Mouse (Mus musculus) liver, embryonic 15.5 days (tissue): ENCODE results near the gene Cerkl. TPM values are rescaled to one million over a fixed set of nuclear protein-coding genes. Genes with fewer than 3 reads are reported as not detected.

Experiments used
- ATAC-seq: fragments of 200-750 bp; cut with Nextera tagmentation; 2 replicates; pipeline ENCODE4 v1.8.0; 2017; ENCODE audit warnings: moderate number of reproducible peaks, mild to moderate bottlenecking, moderate library complexity; ENCODE audit not compliant: insufficient read depth
- H3K27ac ChIP-seq: fragments of 300-500 bp; sonication (generic); replicated peaks from 2 replicates; pipeline ENCODE4 v1.5.1; 2015; ENCODE audit warnings: mild to moderate bottlenecking, inconsistent platforms
- H3K27me3 ChIP-seq: fragments of 300-500 bp; sonication (generic); 2 replicates; pipeline ENCODE4 v1.6.1; 2015; ENCODE audit warnings: mild to moderate bottlenecking, inconsistent platforms
- H3K36me3 ChIP-seq: fragments of 300-500 bp; sonication (generic); replicated peaks from 2 replicates; pipeline ENCODE4 v1.6.1; 2015; ENCODE audit warnings: moderate library complexity, mild to moderate bottlenecking, inconsistent platforms
- H3K4me1 ChIP-seq: fragments of 300-500 bp; sonication (generic); replicated peaks from 2 replicates; pipeline ENCODE4 v1.6.1; 2015; ENCODE audit warnings: inconsistent platforms
- H3K4me2 ChIP-seq: fragments of 300-500 bp; sonication (generic); 2 replicates; pipeline ENCODE4 v1.6.1; 2015; ENCODE audit warnings: moderate library complexity, mild to moderate bottlenecking, inconsistent platforms
- H3K4me3 ChIP-seq: fragments of 300-500 bp; sonication (generic); replicated peaks from 2 replicates; pipeline ENCODE4 v1.5.1; 2015; ENCODE audit warnings: mild to moderate bottlenecking, inconsistent platforms
- H3K9ac ChIP-seq: fragments of 300-500 bp; sonication (generic); 2 replicates; pipeline ENCODE4 v1.6.1; 2015; ENCODE audit warnings: moderate library complexity, mild to moderate bottlenecking, inconsistent platforms
- H3K9me3 ChIP-seq: fragments of 300-500 bp; sonication (generic); replicated peaks from 2 replicates; pipeline ENCODE4 v1.6.1; 2016; ENCODE audit warnings: inconsistent platforms
- WGBS: fragments of 180-500 bp; shearing (Covaris S2); methylation state at CpG from one replicate; pipeline ENCODE4 v1.1.7; 2015; ENCODE audit warnings: mixed read lengths; ENCODE audit not compliant: insufficient replicate concordance; 5-methylcytosine and 5-hydroxymethylcytosine counted together
- polyA plus RNA-seq: library from polyadenylated mRNA; unstranded; fragments of >200 nt; fragmentation: Nextera tagmentation; extraction: Ambion mirVana; gene quantifications from 2 replicates; pipeline ENCODE4 v1.2.1, GENCODE M21; 2015

Cerkl gene
- 4.3 and 4.8 TPM in 2 replicates for polyA plus RNA-seq

- Histone ChIP-seq H3K4me3 (peak within 1 kb of the TSS; percentile 8; the same call in 1 of the 2 replicates), H3K4me2 (peak within 1 kb of the TSS; percentile 47), H3K36me3 (no peaks in the 10 kb centered on the region), H3K4me1 (no peaks in the 10 kb centered on the region), H3K27me3 (peaks cover 73% of the 10 kb centered on the region), H3K9me3 (no peaks in the 10 kb centered on the region), H3K9ac (no peak within 1 kb of the TSS), H3K27ac (no peak within 1 kb of the TSS)
- 3% methylated on average over 41 of the region's 42 CpGs for WGBS
- no peak for ATAC-seq
Observed at GRCm38 (mm10) chr2:79456575-79457349, at the start of gene Cerkl, which contains the start of gene Neurod1. Gene Cerkl (minus strand): TSS chr2:79456785. Gene Neurod1 (minus strand): TSS chr2:79456751.

GRCm38 (mm10) chr2:79498990-79499755, 42.6 kb upstream of the Cerkl start:
- 21% methylated on average over 10 of the region's 10 CpGs for WGBS
- no peaks in the 10 kb centered on the region for H3K4me1 ChIP-seq
- H3K4me3 ChIP-seq, result no peak overlapping the region
- H3K36me3 ChIP-seq, result no peaks in the 10 kb centered on the region
- no peaks in the 10 kb centered on the region for H3K9me3 ChIP-seq
- H3K27ac ChIP-seq, result no peak overlapping the region
- ATAC-seq, result no peak
- H3K4me2 ChIP-seq, result no peak overlapping the region
- no peak overlapping the region for H3K9ac ChIP-seq
- H3K27me3 ChIP-seq, result no peaks in the 10 kb centered on the region; the same call in 1 of the 2 replicates

GRCm38 (mm10) chr2:79485127-79485526, 28.5 kb upstream of the Cerkl start:
- Histone ChIP-seq H3K9me3 (no peaks in the 10 kb centered on the region), H3K4me3 (no peak overlapping the region), H3K9ac (no peak overlapping the region), H3K27me3 (no peaks in the 10 kb centered on the region), H3K36me3 (no peaks in the 10 kb centered on the region), H3K27ac (no peak overlapping the region), H3K4me1 (no peaks in the 10 kb centered on the region), H3K4me2 (no peak overlapping the region)
- 65% methylated on average over 3 of the region's 3 CpGs for whole genome bisulfite sequencing
- ATAC-seq, result no peak

GRCm38 (mm10) chr2:79482511-79482910, 25.9 kb upstream of the Cerkl start:
- Histone ChIP-seq H3K4me2 (no peak overlapping the region), H3K27me3 (no peaks in the 10 kb centered on the region), H3K9ac (no peak overlapping the region), H3K36me3 (no peaks in the 10 kb centered on the region), H3K4me3 (no peak overlapping the region), H3K4me1 (no peaks in the 10 kb centered on the region), H3K27ac (no peak overlapping the region), H3K9me3 (no peaks in the 10 kb centered on the region)
- no peak for ATAC-seq
- WGBS, result 64% methylated on average over 2 of the region's 2 CpGs

- H3K27ac ChIP-seq, result no peak overlapping the region
- H3K4me1 ChIP-seq, result no peaks in the 10 kb centered on the region
- peaks cover 37% of the 10 kb centered on the region for H3K27me3 ChIP-seq
- ATAC-seq, result no peak
- no peak overlapping the region for H3K9ac ChIP-seq
- H3K4me3 ChIP-seq, result no peak overlapping the region
- 65% methylated on average over 4 of the region's 4 CpGs for WGBS
- H3K9me3 ChIP-seq, result no peaks in the 10 kb centered on the region
- H3K4me2 ChIP-seq, result no peak overlapping the region
- no peaks in the 10 kb centered on the region for H3K36me3 ChIP-seq
Observed at GRCm38 (mm10) chr2:79462411-79462810, 5.8 kb upstream of the Cerkl start.

- Histone ChIP-seq H3K36me3 (no peaks in the 10 kb centered on the region), H3K4me3 (no peak overlapping the region), H3K9me3 (no peaks in the 10 kb centered on the region), H3K27me3 (peaks cover 42% of the 10 kb centered on the region), H3K27ac (no peak overlapping the region), H3K4me2 (no peak overlapping the region), H3K4me1 (no peaks in the 10 kb centered on the region), H3K9ac (no peak overlapping the region)
- no peak for ATAC-seq
- WGBS, result 60% methylated on average over 2 of the region's 2 CpGs
Observed at GRCm38 (mm10) chr2:79461861-79462260, 5.3 kb upstream of the Cerkl start.

GRCm38 (mm10) chr2:79460586-79460985, 4.0 kb upstream of the Cerkl start:
- Histone ChIP-seq H3K27me3 (peaks cover 55% of the 10 kb centered on the region), H3K27ac (no peak overlapping the region)

GRCm38 (mm10) chr2:79460107-79460506, 3.5 kb upstream of the Cerkl start:
- no peaks in the 10 kb centered on the region for H3K4me1 ChIP-seq
- H3K27me3 ChIP-seq, result peaks cover 60% of the 10 kb centered on the region
- H3K4me3 ChIP-seq, result no peak overlapping the region
- no peak overlapping the region for H3K27ac ChIP-seq
- no peaks in the 10 kb centered on the region for H3K36me3 ChIP-seq
- no peak for ATAC-seq
- no peak overlapping the region for H3K4me2 ChIP-seq
- WGBS, result 9% methylated on average over 14 of the region's 14 CpGs
- no peaks in the 10 kb centered on the region for H3K9me3 ChIP-seq
- H3K9ac ChIP-seq, result no peak overlapping the region

More at GRCm38 (mm10) chr2:79460586-79460985, 4.0 kb upstream of the Cerkl start:
- no peaks in the 10 kb centered on the region for H3K36me3 ChIP-seq
- H3K4me1 ChIP-seq, result no peaks in the 10 kb centered on the region
- no peak overlapping the region for H3K4me2 ChIP-seq
- no peaks in the 10 kb centered on the region for H3K9me3 ChIP-seq
- ATAC-seq, result no peak
- H3K9ac ChIP-seq, result no peak overlapping the region
- 1% methylated on average over 2 of the region's 2 CpGs for WGBS
- H3K4me3 ChIP-seq, result no peak overlapping the region

- Histone ChIP-seq H3K4me1 (no peaks in the 10 kb centered on the region), H3K4me2 (no peak overlapping the region), H3K27me3 (peaks cover 65% of the 10 kb centered on the region), H3K4me3 (no peak overlapping the region), H3K27ac (no peak overlapping the region), H3K9ac (no peak overlapping the region), H3K36me3 (no peaks in the 10 kb centered on the region), H3K9me3 (no peaks in the 10 kb centered on the region)
- ATAC-seq, result no peak
- 6% methylated on average over 44 of the region's 44 CpGs for WGBS
Observed at GRCm38 (mm10) chr2:79459061-79460045, 2.8 kb upstream of the Cerkl start.

GRCm38 (mm10) chr2:79457932-79458331, 1.3 kb upstream of the Cerkl start:
- Histone ChIP-seq H3K9ac (no peak overlapping the region), H3K4me2 (no peak overlapping the region), H3K9me3 (no peaks in the 10 kb centered on the region), H3K4me3 (no peak overlapping the region), H3K36me3 (no peaks in the 10 kb centered on the region), H3K27me3 (peaks cover 73% of the 10 kb centered on the region), H3K27ac (no peak overlapping the region), H3K4me1 (no peaks in the 10 kb centered on the region)
- ATAC-seq, result no peak
- WGBS, result 15% methylated on average over 3 of the region's 3 CpGs
